Mouse (Mus musculus): ENCODE results near the gene Pacrg. TPM values are rescaled to one million over a fixed set of nuclear protein-coding genes. Genes with fewer than 3 reads are reported as not detected.

Gene Pacrg
- polyA plus RNA-seq, 1 experiment from 2014 or later: 0.57 TPM

DNA sequence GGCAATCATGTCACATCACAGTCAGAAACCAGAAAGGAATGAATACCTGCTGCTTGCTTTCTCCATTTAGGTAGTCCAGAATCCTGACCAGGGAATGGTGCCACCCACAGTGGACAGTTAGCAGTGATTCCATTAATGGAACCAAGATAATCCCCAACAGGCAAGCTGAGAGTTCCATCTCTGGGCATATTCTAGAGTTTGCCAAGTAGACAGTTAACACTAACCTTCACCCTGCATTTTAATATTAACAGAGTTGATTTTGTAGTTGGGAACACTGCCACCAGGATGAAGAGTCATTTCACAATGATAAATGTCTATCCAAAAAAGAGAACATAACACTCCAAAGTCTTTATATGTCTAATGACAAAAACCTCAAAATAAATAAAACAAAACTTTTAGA, 144.7 kb downstream of the Pacrg start:
- H3K9ac ChIP-seq (ENCODE audit: low read depth, low read length): no peak overlapping the region
- TF ChIP-seq CTCF (IDR thresholded peaks at IDR 0.05; ENCODE audit: low read depth): no peak
- H3K4me1 ChIP-seq (replicated peaks; ENCODE audit: control insufficient read depth, insufficient read depth, low read length): no peaks in the 10 kb centered on the region
- no peak overlapping the region for H3K4me3 ChIP-seq (ENCODE audit: low read depth, low read length)
- no peaks in the 10 kb centered on the region for H3K27me3 ChIP-seq (replicated peaks; ENCODE audit: control insufficient read depth, insufficient read depth, low read length)
- H3K4me2 ChIP-seq (replicated peaks; ENCODE audit: low read depth): no peak overlapping the region
- no peaks in the 10 kb centered on the region for H3K36me3 ChIP-seq (ENCODE audit: control insufficient read depth, insufficient read depth)
- ATAC-seq: no peak
- no peak overlapping the region for H3K27ac ChIP-seq (ENCODE audit: low read depth, low read length)
- H3K9me3 ChIP-seq (ENCODE audit: control insufficient read depth): no peaks in the 10 kb centered on the region

DNA sequence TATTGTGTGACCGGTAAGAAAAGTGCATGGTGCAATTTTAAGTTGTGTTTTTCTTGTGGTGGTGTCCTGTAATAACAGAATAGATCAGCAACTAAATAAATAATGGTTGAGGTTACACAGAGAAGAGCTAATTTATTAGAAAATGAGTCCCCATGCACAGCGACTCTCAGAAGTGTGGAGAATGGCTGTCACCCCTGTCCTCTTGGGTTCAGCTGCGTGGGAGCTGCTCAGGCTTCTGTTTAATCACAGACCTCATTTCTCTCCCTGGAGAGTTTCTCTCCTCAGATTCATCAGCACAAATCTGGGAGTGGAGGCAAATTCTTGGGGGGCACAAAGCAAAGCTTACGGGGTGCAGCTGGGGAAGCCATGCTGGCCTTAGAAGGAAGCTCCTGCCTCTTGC, 163.0 kb downstream of the Pacrg start:
- Histone ChIP-seq H3K9me3 (ENCODE audit: control insufficient read depth) (no peaks in the 10 kb centered on the region), H3K9ac (ENCODE audit: low read depth, low read length) (no peak overlapping the region), H3K4me3 (ENCODE audit: low read depth, low read length) (no peak overlapping the region), H3K27ac (ENCODE audit: low read depth, low read length) (no peak overlapping the region), H3K36me3 (ENCODE audit: control insufficient read depth, insufficient read depth) (no peaks in the 10 kb centered on the region), H3K4me1 (replicated peaks; ENCODE audit: control insufficient read depth, insufficient read depth, low read length) (no peaks in the 10 kb centered on the region), H3K4me2 (replicated peaks; ENCODE audit: low read depth) (no peak overlapping the region), H3K27me3 (replicated peaks; ENCODE audit: control insufficient read depth, insufficient read depth, low read length) (no peaks in the 10 kb centered on the region)
- 83% methylated on average over 4 of the region's 4 CpGs for WGBS
- no peak for TF ChIP-seq CTCF (IDR thresholded peaks at IDR 0.05; ENCODE audit: low read depth)
- no peak for ATAC-seq

DNA sequence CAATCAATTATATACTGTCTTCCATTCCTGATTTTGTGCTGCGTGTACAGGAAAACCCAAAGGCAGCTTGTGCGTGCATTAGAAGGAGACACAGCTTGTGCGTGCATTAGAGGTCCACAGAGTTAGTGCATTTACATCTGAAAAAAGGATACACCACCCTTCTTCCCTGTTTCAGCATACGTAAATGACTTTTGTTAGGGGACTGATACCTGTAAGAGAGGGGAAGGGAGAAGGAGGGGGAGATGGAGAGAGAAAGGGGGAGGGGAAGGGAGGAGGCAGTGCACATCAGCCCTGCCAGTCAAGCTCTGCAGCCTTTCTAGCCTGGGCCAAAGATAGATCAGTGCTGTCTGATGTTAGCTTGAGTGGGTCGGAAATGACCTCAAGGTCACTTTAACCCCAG, 164.6 kb downstream of the Pacrg start:
- no peaks in the 10 kb centered on the region for H3K9me3 ChIP-seq (ENCODE audit: control insufficient read depth)
- no peak overlapping the region for H3K9ac ChIP-seq (ENCODE audit: low read depth, low read length)
- no peaks in the 10 kb centered on the region for H3K4me1 ChIP-seq (replicated peaks; ENCODE audit: control insufficient read depth, insufficient read depth, low read length)
- TF ChIP-seq CTCF (IDR thresholded peaks at IDR 0.05; ENCODE audit: low read depth): no peak
- no peak overlapping the region for H3K4me3 ChIP-seq (ENCODE audit: low read depth, low read length)
- no peak overlapping the region for H3K4me2 ChIP-seq (replicated peaks; ENCODE audit: low read depth)
- no peaks in the 10 kb centered on the region for H3K27me3 ChIP-seq (replicated peaks; ENCODE audit: control insufficient read depth, insufficient read depth, low read length)
- no peak for ATAC-seq
- H3K27ac ChIP-seq (ENCODE audit: low read depth, low read length): no peak overlapping the region
- no peaks in the 10 kb centered on the region for H3K36me3 ChIP-seq (ENCODE audit: control insufficient read depth, insufficient read depth)
- WGBS: 80% methylated on average over 5 of the region's 5 CpGs

DNA sequence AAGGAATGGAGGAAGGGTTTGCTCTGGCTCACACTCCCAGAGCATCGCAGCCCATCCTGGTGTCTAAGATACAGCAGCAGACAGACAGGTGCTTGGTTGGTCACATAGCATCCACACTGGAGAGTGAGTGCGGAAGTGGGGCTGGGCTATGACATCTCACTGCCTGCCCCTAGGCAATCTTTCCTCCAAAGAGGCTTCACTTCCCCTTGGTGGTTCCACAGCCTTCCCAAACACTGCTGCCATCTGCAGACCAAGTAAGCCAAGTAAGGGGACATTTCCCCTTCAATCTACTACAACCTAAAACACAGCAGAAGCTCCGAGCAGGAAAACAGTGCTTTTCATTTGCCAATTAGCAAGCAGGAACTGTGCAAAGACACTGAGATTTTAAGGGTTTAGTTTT, 165.1 kb downstream of the Pacrg start:
- Histone ChIP-seq H3K4me1 (replicated peaks; ENCODE audit: control insufficient read depth, insufficient read depth, low read length) (no peaks in the 10 kb centered on the region), H3K27ac (ENCODE audit: low read depth, low read length) (no peak overlapping the region), H3K4me3 (ENCODE audit: low read depth, low read length) (no peak overlapping the region), H3K36me3 (ENCODE audit: control insufficient read depth, insufficient read depth) (no peaks in the 10 kb centered on the region), H3K9ac (ENCODE audit: low read depth, low read length) (no peak overlapping the region), H3K9me3 (ENCODE audit: control insufficient read depth) (no peaks in the 10 kb centered on the region), H3K27me3 (replicated peaks; ENCODE audit: control insufficient read depth, insufficient read depth, low read length) (no peaks in the 10 kb centered on the region), H3K4me2 (replicated peaks; ENCODE audit: low read depth) (no peak overlapping the region)
- WGBS: 71% methylated on average over 3 of the region's 3 CpGs
- TF ChIP-seq CTCF (IDR thresholded peaks at IDR 0.05; ENCODE audit: low read depth): 0 out of 2 replicates have a peak, but pooled peaks have one; percentile 19
- no peak for ATAC-seq

DNA sequence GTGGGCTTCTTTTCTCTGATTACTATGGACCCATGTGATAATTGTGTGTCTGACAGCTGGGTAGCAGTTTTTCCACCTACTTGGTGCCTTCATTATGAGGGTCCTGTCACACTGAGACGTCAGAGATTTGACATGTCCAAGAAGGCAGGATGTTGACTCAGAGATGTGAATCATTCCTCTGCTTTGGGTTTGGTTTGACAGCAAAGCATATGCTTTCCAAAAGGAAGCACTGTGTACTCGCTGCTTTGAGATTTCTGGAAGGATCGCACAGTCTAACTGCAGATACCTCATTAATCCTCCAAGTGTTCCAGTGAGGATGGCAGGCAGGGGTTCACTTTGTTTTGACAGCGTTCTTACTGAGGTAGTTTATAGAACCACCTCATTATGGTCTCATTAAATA, 178.8 kb downstream of the Pacrg start:
- Histone ChIP-seq H3K9me3 (ENCODE audit: control insufficient read depth) (no peaks in the 10 kb centered on the region), H3K9ac (ENCODE audit: low read depth, low read length) (no peak overlapping the region), H3K4me2 (replicated peaks; ENCODE audit: low read depth) (no peak overlapping the region), H3K4me1 (replicated peaks; ENCODE audit: control insufficient read depth, insufficient read depth, low read length) (no peaks in the 10 kb centered on the region), H3K4me3 (ENCODE audit: low read depth, low read length) (no peak overlapping the region), H3K27me3 (replicated peaks; ENCODE audit: control insufficient read depth, insufficient read depth, low read length) (no peaks in the 10 kb centered on the region), H3K36me3 (ENCODE audit: control insufficient read depth, insufficient read depth) (no peaks in the 10 kb centered on the region), H3K27ac (ENCODE audit: low read depth, low read length) (no peak overlapping the region)
- no peak for ATAC-seq
- TF ChIP-seq CTCF (IDR thresholded peaks at IDR 0.05; ENCODE audit: low read depth): no peak
- 66% methylated on average over 4 of the region's 4 CpGs for WGBS

DNA sequence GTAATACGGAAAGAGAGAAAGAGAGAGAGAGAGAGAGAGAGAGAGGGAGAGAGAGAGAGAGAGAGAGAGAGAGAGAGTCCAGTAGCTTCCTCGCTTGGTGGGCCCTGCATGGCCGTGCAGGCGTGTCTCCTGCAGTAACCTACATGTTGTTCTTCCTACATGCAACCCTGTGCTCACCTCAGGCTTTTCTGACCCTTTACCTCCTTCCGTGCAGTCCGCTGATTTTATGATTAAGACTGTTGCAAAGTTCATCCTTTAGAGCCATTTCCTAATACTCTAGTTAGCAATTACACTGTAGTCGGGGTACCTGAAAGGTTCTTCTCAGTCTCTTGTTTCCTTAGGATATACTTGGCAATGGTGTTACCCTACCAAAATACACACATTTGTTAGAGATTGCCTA, 196.5 kb downstream of the Pacrg start:
- Histone ChIP-seq H3K27me3 (replicated peaks; ENCODE audit: control insufficient read depth, insufficient read depth, low read length) (no peaks in the 10 kb centered on the region), H3K27ac (ENCODE audit: low read depth, low read length) (no peak overlapping the region), H3K9ac (ENCODE audit: low read depth, low read length) (no peak overlapping the region), H3K4me1 (replicated peaks; ENCODE audit: control insufficient read depth, insufficient read depth, low read length) (no peaks in the 10 kb centered on the region), H3K9me3 (ENCODE audit: control insufficient read depth) (no peaks in the 10 kb centered on the region), H3K36me3 (ENCODE audit: control insufficient read depth, insufficient read depth) (no peaks in the 10 kb centered on the region), H3K4me2 (replicated peaks; ENCODE audit: low read depth) (no peak overlapping the region), H3K4me3 (ENCODE audit: low read depth, low read length) (no peak overlapping the region)
- ATAC-seq: no peak
- no peak for TF ChIP-seq CTCF (IDR thresholded peaks at IDR 0.05; ENCODE audit: low read depth)
- 68% methylated on average over 7 of the region's 7 CpGs for WGBS

DNA sequence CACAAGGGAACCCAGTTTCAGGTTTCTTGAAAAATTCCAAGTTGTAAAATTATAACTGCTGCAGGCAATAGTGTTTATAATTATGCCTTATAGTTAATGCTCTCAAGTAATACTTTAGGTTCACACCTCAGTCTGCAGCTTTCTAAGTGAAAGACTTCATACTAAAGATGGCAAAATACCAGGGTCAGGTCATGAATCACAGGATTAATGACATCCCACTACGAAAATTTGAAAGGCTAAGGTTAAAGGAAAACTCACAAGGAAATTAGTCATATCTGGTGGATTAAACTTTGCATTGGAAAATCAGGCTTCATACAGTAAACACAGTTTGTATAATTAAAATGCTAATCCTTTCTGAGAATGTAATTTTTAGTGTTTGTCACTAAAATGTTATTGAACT, 200.3 kb downstream of the Pacrg start:
- Histone ChIP-seq H3K27me3 (replicated peaks; ENCODE audit: control insufficient read depth, insufficient read depth, low read length) (no peaks in the 10 kb centered on the region), H3K4me2 (replicated peaks; ENCODE audit: low read depth) (no peak overlapping the region), H3K9ac (ENCODE audit: low read depth, low read length) (no peak overlapping the region), H3K4me1 (replicated peaks; ENCODE audit: control insufficient read depth, insufficient read depth, low read length) (no peaks in the 10 kb centered on the region), H3K27ac (ENCODE audit: low read depth, low read length) (no peak overlapping the region), H3K4me3 (ENCODE audit: low read depth, low read length) (no peak overlapping the region), H3K36me3 (ENCODE audit: control insufficient read depth, insufficient read depth) (no peaks in the 10 kb centered on the region), H3K9me3 (ENCODE audit: control insufficient read depth) (no peaks in the 10 kb centered on the region)
- TF ChIP-seq CTCF (IDR thresholded peaks at IDR 0.05; ENCODE audit: low read depth): no peak
- WGBS: 45% methylated on average over 1 of the region's 1 CpGs
- no peak for ATAC-seq
